Mouse (Mus musculus): Measurements from ENCODE around the gene Fbln2.

DNA sequence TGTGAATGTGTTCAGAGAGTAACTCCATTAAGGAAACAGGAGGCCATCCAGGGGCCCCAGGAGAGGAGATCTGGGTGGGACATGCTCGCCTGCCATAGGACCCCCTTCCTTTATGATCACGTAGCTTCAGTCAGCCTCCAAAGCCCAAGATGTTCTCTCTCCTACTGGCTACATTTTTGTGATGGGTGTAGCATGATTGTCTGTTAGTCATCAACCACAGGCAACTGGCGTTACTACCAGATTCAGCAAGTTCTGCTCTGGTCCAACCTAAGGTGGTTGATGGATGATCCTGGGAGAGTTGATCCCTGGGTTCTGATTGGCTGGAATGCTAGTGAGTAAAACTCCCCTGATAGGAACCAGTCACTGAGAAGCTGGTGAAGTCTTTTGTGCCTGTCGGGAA lies 9.7 kb upstream of the Fbln2 start:
- TF ChIP-seq CTCF (conservative IDR thresholded peaks at IDR 0.05; ENCODE audit: low read length) (no peak), NANOG (IDR thresholded peaks at IDR 0.05; ENCODE audit: borderline replicate concordance, low read length) (no peak)

All from E14TG2a.4 (cell line).